Mouse (Mus musculus) midbrain, embryonic 10.5 days (tissue): ENCODE data around the gene Xylt2. TPM values are rescaled to one million over a fixed set of nuclear protein-coding genes. Genes with fewer than 3 reads are reported as not detected.
A peak's percentile ranks its signal among the peaks of the same experiment; 100 is the strongest.
"Not testable (repeated sequence)": the region's sequence is repeated elsewhere in the genome, so short reads cannot be mapped to it uniquely, and the experiment has no call there.

Experiments
- DNase-seq: peaks from one replicate; pipeline ENCODE4 v3.0.0-alpha.2; 2017; ENCODE audit warnings: low spot score
- H3K27ac ChIP-seq: fragments of 300-500 bp; sonication (generic); replicated peaks from 2 replicates; pipeline ENCODE4 v1.5.1; 2016; ENCODE audit warnings: mild to moderate bottlenecking
- H3K27me3 ChIP-seq: fragments of 300-500 bp; sonication (generic); 2 replicates; pipeline ENCODE4 v1.6.1; 2016; ENCODE audit warnings: low read depth, mild to moderate bottlenecking; ENCODE audit not compliant: poor library complexity, severe bottlenecking
- H3K36me3 ChIP-seq: fragments of 300-500 bp; sonication (generic); 2 replicates; pipeline ENCODE4 v1.6.1; 2016; ENCODE audit warnings: mild to moderate bottlenecking, moderate library complexity
- H3K4me1 ChIP-seq: fragments of 300-500 bp; sonication (generic); 2 replicates; pipeline ENCODE4 v1.6.1; 2016
- H3K4me3 ChIP-seq: fragments of 300-500 bp; sonication (generic); 2 replicates; pipeline ENCODE4 v1.5.1; 2016; ENCODE audit warnings: mild to moderate bottlenecking, moderate library complexity
- H3K9me3 ChIP-seq: fragments of 300-500 bp; sonication (generic); replicated peaks from 2 replicates; pipeline ENCODE4 v1.6.1; 2016; ENCODE audit warnings: mild to moderate bottlenecking
- WGBS: fragments of 180-500 bp; shearing (Covaris S2); methylation state at CpG from one replicate; pipeline ENCODE4 v1.1.7; 2016; 5-methylcytosine and 5-hydroxymethylcytosine counted together
- polyA plus RNA-seq: library from polyadenylated mRNA; unstranded; fragments of >200 nt; fragmentation: Nextera tagmentation; extraction: Ambion mirVana; gene quantifications from 2 replicates; pipeline ENCODE4 v1.2.1, GENCODE M21; 2016

Gene Xylt2
- polyA plus RNA-seq, 1 experiment from 2014 or later = 13.8 TPM

GRCm38 (mm10) chr11:94699399-94699798 lies 22.1 kb upstream of the Xylt2 start:
- Histone ChIP-seq H3K4me1 (peaks cover 21% of the 10 kb centered on the region), H3K27ac (no peak overlapping the region), H3K9me3 (no peaks in the 10 kb centered on the region), H3K36me3 (no peaks in the 10 kb centered on the region), H3K27me3 (no peaks in the 10 kb centered on the region), H3K4me3 (no peak overlapping the region)
- no peak for DNase-seq
- 98% methylated on average over 3 of the region's 3 CpGs for WGBS

- no peak overlapping the region for H3K4me3 ChIP-seq
- peaks cover 17% of the 10 kb centered on the region for H3K4me1 ChIP-seq
- WGBS = 49% methylated on average over 13 of the region's 13 CpGs
- no peak for DNase-seq
- H3K36me3 ChIP-seq = no peaks in the 10 kb centered on the region
- H3K27me3 ChIP-seq = no peaks in the 10 kb centered on the region
- no peaks in the 10 kb centered on the region for H3K9me3 ChIP-seq
- no peak overlapping the region; the same call in 1 of the 2 replicates for H3K27ac ChIP-seq
Measured at GRCm38 (mm10) chr11:94697703-94698464, 20.6 kb upstream of the Xylt2 start.

GRCm38 (mm10) chr11:94697140-94697539 lies 19.8 kb upstream of the Xylt2 start:
- Histone ChIP-seq H3K27me3 (no peaks in the 10 kb centered on the region), H3K4me3 (no peak overlapping the region), H3K4me1 (peaks cover 17% of the 10 kb centered on the region), H3K36me3 (no peaks in the 10 kb centered on the region), H3K9me3 (no peaks in the 10 kb centered on the region), H3K27ac (no peak overlapping the region)
- 91% methylated on average over 2 of the region's 2 CpGs for WGBS
- DNase-seq = no peak

GRCm38 (mm10) chr11:94695508-94695907 lies 18.2 kb upstream of the Xylt2 start:
- no peak overlapping the region for H3K27ac ChIP-seq
- WGBS = 88% methylated on average over 6 of the region's 6 CpGs
- H3K4me3 ChIP-seq = no peak overlapping the region
- no peaks in the 10 kb centered on the region for H3K27me3 ChIP-seq
- DNase-seq = no peak
- H3K9me3 ChIP-seq = no peaks in the 10 kb centered on the region
- H3K36me3 ChIP-seq = no peaks in the 10 kb centered on the region
- H3K4me1 ChIP-seq = peaks cover 7% of the 10 kb centered on the region; the same call in 1 of the 2 replicates

GRCm38 (mm10) chr11:94692502-94692901 lies 15.2 kb upstream of the Xylt2 start:
- not testable (repeated sequence) for DNase-seq, H3K4me3 ChIP-seq, H3K36me3 ChIP-seq, H3K9me3 ChIP-seq, H3K27me3 ChIP-seq, H3K27ac ChIP-seq, H3K4me1 ChIP-seq

- Histone ChIP-seq H3K4me3 (no peak overlapping the region), H3K36me3 (no peaks in the 10 kb centered on the region), H3K9me3 (no peaks in the 10 kb centered on the region), H3K4me1 (peaks cover 11% of the 10 kb centered on the region), H3K27ac (no peak overlapping the region), H3K27me3 (no peaks in the 10 kb centered on the region)
- WGBS = 86% methylated on average over 6 of the region's 6 CpGs
- DNase-seq = no peak
Measured at GRCm38 (mm10) chr11:94687178-94687577, 9.9 kb upstream of the Xylt2 start.

GRCm38 (mm10) chr11:94682427-94682826 lies 5.1 kb upstream of the Xylt2 start:
- 85% methylated on average over 7 of the region's 7 CpGs for WGBS
- no peaks in the 10 kb centered on the region for H3K36me3 ChIP-seq

GRCm38 (mm10) chr11:94681640-94682039 lies 4.3 kb upstream of the Xylt2 start:
- DNase-seq = no peak
- no peak overlapping the region for H3K27ac ChIP-seq
- no peaks in the 10 kb centered on the region for H3K36me3 ChIP-seq
- H3K9me3 ChIP-seq = no peaks in the 10 kb centered on the region
- H3K4me1 ChIP-seq = peaks cover 26% of the 10 kb centered on the region
- no peaks in the 10 kb centered on the region for H3K27me3 ChIP-seq
- H3K4me3 ChIP-seq = no peak overlapping the region
- 87% methylated on average over 4 of the region's 4 CpGs for WGBS

More at GRCm38 (mm10) chr11:94682427-94682826, 5.1 kb upstream of the Xylt2 start:
- peaks cover 19% of the 10 kb centered on the region for H3K4me1 ChIP-seq
- no peak overlapping the region for H3K4me3 ChIP-seq
- H3K27ac ChIP-seq = no peak overlapping the region
- no peak for DNase-seq
- H3K9me3 ChIP-seq = no peaks in the 10 kb centered on the region
- H3K27me3 ChIP-seq = no peaks in the 10 kb centered on the region

GRCm38 (mm10) chr11:94680639-94681038 lies 3.3 kb upstream of the Xylt2 start:
- DNase-seq = no peak
- Histone ChIP-seq H3K4me1 (peaks cover 36% of the 10 kb centered on the region), H3K4me3 (no peak overlapping the region), H3K9me3 (no peaks in the 10 kb centered on the region), H3K36me3 (no peaks in the 10 kb centered on the region), H3K27ac (no peak overlapping the region), H3K27me3 (no peaks in the 10 kb centered on the region)

- no peaks in the 10 kb centered on the region for H3K27me3 ChIP-seq
- H3K36me3 ChIP-seq = peaks cover 8% of the 10 kb centered on the region; the same call in 1 of the 2 replicates
- 34% methylated on average over 15 of the region's 15 CpGs for WGBS
- peaks cover 43% of the 10 kb centered on the region for H3K4me1 ChIP-seq
- peak overlapping the region; percentile 93 for H3K4me3 ChIP-seq
- no peaks in the 10 kb centered on the region for H3K9me3 ChIP-seq
- H3K27ac ChIP-seq = peak overlapping the region; percentile 98
- DNase-seq = no peak
Measured at GRCm38 (mm10) chr11:94677607-94678145, 361 bp upstream of the Xylt2 start.

GRCm38 (mm10) chr11:94676308-94676707 lies 1.0 kb downstream of the Xylt2 start:
- 48% methylated on average over 4 of the region's 4 CpGs for WGBS

GRCm38 (mm10) chr11:94675446-94675845 lies 1.9 kb downstream of the Xylt2 start:
- H3K4me3 ChIP-seq = peak overlapping the region; percentile 93
- no peak for DNase-seq

More at GRCm38 (mm10) chr11:94676308-94676707, 1.0 kb downstream of the Xylt2 start:
- Histone ChIP-seq H3K4me1 (peaks cover 52% of the 10 kb centered on the region), H3K4me3 (peak overlapping the region; percentile 93), H3K27me3 (no peaks in the 10 kb centered on the region), H3K27ac (peak overlapping the region; percentile 98), H3K36me3 (peaks cover 11% of the 10 kb centered on the region; the same call in 1 of the 2 replicates), H3K9me3 (no peaks in the 10 kb centered on the region)
- DNase-seq = no peak

GRCm38 (mm10) chr11:94674984-94675383 lies 2.3 kb downstream of the Xylt2 start:
- whole genome bisulfite sequencing = 87% methylated on average over 5 of the region's 5 CpGs
- Histone ChIP-seq H3K27ac (no peak overlapping the region), H3K4me1 (peaks cover 52% of the 10 kb centered on the region), H3K4me3 (peak overlapping the region; percentile 12; the same call in 1 of the 2 replicates), H3K36me3 (peaks cover 22% of the 10 kb centered on the region), H3K27me3 (no peaks in the 10 kb centered on the region), H3K9me3 (no peaks in the 10 kb centered on the region)
- no peak for DNase-seq

More at GRCm38 (mm10) chr11:94675446-94675845, 1.9 kb downstream of the Xylt2 start:
- Histone ChIP-seq H3K36me3 (peaks cover 18% of the 10 kb centered on the region), H3K9me3 (no peaks in the 10 kb centered on the region), H3K27ac (no peak overlapping the region), H3K27me3 (no peaks in the 10 kb centered on the region), H3K4me1 (peaks cover 52% of the 10 kb centered on the region)
- 82% methylated on average over 5 of the region's 5 CpGs for WGBS
